Mouse (Mus musculus): Measurements from ENCODE around the gene Tctn3.

- peak; percentile 44 for TF ChIP-seq CTCF (IDR thresholded peaks at IDR 0.05; ENCODE audit: low read depth)
- TF ChIP-seq EP300 (optimal IDR thresholded peaks at IDR 0.05): no peak
Measured at GRCm38 (mm10) chr19:40633144-40633543, 21.1 kb upstream of the Tctn3 start.

Data from stomach, postnatal 0 days (tissue).